Mouse (Mus musculus) induced T-regulatory cell, adult 2 months (primary cell): ENCODE data around the gene Fdxr.
A peak's percentile ranks its signal among the peaks of the same experiment; 100 is the strongest.

Source experiments
- DNase-seq: peaks from one replicate; pipeline ENCODE4 v3.0.0-alpha.2; 2012; ENCODE audit warnings: low read depth

Gene Fdxr

GRCm38 (mm10) chr11:115289885-115290284, 13.0 kb upstream of the Fdxr start:
- no peak for DNase-seq

DNA sequence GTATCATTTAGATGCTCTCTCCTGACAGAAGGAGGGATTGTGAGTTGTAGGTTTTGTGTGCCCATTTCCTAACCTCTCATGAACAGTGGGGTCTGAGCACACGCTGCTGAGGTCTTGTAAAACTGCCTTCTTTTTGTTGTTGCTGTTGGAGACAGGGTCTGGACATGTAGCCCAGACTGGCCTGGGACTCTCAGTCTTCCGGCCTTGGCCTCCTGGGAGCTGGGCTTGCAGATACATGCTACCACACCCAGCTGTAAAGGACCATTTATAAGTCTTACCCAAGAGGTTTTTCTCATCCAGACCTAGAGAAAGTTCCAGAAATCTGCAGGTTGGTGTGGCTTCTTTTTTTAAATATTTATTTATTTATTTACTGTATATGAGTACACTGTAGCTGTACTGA, 11.5 kb upstream of the Fdxr start:
- no peak for DNase-seq

- no peak for DNase-seq
Observed at GRCm38 (mm10) chr11:115287386-115287785, 10.5 kb upstream of the Fdxr start.

GRCm38 (mm10) chr11:115286201-115286993, 9.5 kb upstream of the Fdxr start:
- no peak for DNase-seq

DNA sequence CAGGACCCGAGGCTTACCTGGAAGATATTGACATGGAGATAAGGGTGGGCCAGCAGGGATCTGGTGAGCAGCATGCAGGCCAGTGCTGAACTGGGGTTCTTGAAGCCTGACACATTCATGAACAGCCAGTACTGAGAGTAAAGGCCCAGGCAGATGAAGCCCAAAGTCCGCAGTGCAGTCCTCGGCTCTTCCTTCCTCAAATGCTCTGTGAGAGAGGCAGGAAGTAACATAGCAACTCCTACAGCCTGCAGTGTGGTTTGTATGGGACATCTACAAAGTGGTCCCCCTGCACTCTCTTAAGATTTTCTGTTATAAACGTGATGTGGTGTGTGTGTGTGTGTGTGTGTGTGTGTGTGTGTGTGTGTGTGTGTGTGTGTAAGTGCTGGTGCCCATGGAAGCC, 8.4 kb upstream of the Fdxr start:
- DNase-seq, result no peak

DNA sequence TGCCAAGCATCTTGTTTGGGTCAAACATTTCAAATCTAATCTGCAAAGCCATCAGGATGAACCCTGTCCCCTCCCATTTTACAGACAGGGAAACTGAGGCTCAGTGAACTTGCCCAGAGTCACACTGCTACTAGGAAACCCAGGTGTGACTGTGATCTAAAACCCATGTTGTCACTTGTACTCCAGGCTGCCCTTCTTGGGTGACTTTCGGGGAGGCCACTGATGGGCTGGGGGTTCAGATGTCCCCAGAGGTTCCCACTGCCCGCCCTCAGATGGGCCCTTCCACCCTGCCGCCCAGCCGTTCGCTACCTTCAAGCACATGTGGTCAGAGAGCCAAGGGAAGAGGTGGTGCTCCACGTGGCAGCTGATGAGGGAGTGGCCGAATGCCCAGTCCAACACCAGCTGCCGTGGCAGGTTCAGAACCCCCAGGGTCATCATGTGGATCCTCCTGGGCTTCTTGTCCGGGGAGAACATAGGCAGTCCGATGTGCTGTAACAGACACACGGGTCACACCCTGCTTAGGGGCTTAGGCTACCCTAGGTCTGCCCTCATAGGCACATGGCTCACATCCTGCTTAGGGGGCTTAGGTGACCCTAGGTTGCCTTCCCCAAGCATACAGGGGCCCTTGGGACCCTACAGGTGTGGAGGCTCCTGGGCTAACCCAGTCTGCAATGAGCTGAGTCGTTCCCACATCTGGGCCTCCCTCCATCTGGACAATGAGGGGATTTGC, 7.2 kb upstream of the Fdxr start:
- DNase-seq, result no peak

DNA sequence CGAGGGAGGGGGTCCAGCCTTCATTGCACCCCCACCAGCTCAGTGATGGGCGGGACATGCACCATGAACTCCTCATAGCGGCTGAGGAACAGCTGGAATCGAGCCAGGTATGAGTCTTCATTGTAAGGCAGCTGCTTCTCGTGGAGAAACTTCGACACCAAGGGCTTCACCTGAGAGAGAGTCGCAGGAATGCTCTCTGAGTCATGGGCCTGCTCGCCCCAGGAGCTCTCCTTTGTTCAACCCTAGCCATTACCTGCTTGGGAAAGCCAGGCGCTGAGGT, 6.6 kb upstream of the Fdxr start:
- no peak for DNase-seq

GRCm38 (mm10) chr11:115282723-115283485, 6.1 kb upstream of the Fdxr start:
- DNase-seq, result no peak

GRCm38 (mm10) chr11:115282295-115282694, 5.4 kb upstream of the Fdxr start:
- DNase-seq, result no peak

DNA sequence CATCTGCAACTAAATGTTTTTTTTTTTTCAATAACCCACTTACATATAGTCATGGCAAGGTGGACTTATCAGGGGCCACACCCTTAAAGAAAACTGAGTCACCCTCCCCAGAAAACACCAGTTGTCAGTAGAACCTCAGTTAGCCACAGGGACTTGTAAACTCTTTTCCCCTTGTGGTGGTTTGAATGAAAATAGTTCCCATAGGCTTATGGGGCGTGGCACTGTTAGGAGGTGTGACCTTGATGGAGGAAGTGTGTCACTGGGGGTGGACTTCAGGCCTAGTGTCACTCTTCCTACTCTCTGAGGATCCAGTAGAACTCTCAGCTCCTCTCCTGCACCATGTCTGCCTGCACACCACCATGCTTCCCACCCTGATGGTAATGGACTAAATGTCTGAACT, 2.9 kb upstream of the Fdxr start:
- peak; percentile 37 for DNase-seq

DNA sequence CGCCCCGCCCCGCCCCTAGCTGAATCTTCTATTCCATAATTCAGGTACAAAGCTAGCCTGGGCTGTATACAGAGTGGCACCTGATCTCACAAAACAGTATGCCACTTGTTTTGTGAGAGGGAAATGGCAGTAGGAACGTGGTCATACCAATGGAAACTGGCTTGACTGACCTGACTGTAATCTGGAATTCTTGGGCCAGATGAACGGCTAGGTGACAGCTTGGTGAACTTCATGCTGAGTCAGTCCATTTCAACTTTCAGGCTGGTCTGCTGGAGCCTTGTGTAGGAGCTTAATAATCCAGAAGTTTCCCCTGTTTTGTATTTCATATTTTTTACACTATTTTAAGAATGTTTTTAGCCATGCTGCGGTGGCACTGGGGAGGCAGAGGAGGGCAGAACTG, 1.3 kb upstream of the Fdxr start:
- DNase-seq, result no peak

GRCm38 (mm10) chr11:115277604-115277975, 740 bp upstream of the Fdxr start:
- DNase-seq, result no peak

DNA sequence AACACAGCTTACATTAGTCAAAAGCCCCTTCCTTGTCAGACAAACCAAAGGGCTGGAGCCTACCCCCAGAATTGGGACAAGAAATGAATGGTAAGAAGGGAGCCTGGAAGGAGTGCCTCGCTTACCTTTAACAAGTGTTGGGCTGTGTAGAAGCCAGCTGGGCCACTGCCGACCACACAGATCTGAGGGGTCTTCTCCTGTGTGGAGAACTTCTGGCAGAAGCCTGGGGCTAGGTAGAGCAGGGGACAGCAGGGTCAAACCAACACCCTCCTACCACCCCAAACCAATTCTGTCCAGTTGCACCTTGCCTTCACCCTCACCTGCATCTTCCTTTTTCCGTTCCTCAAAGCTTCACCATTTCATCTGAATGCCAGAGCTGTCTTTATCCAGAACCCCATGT, 896 bp downstream of the Fdxr start:
- peak; percentile 33 for DNase-seq

GRCm38 (mm10) chr11:115275509-115275908, 1.3 kb downstream of the Fdxr start:
- peak; percentile 52 for DNase-seq

GRCm38 (mm10) chr11:115274771-115275170, 2.1 kb downstream of the Fdxr start:
- no peak for DNase-seq

DNA sequence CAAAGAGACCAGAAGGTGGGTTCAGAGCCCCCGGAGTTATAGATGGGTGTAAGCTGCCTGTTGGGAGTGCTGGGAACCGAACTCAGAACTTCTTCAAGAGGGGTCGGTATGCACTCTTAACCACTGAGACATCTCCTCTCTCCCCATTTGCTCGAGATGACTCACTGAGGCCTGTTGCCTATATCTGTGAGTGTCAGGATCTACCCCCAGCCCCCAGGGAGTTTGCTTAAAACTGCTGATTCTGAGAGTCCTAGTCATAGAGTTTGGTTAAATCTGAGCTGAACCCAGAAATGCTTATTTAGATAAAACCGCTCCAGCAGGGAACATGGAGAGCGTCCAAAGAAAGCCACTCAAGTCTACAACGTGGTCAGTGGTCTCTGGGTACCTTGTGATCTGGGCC, 2.7 kb downstream of the Fdxr start:
- no peak for DNase-seq

DNA sequence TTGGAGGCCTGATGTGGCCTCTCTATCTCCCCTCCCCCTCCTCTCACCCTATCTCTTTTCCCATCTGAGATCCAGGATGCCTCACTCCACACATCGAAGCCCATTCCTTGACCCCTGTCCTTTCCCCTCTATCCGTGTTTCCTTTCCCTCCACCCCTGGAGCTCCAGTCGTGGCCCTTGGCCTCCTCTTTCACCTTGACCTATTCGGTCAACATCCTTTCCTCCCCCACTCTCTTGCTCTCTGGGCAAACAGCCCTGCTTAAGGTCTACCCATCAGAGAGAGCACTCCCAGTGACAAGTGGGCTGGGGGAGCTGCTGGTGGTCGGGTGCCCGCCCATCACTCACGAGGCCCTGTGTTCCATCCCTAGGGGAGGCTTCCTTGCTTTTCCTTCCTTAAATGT, 3.1 kb downstream of the Fdxr start:
- DNase-seq, result no peak

DNA sequence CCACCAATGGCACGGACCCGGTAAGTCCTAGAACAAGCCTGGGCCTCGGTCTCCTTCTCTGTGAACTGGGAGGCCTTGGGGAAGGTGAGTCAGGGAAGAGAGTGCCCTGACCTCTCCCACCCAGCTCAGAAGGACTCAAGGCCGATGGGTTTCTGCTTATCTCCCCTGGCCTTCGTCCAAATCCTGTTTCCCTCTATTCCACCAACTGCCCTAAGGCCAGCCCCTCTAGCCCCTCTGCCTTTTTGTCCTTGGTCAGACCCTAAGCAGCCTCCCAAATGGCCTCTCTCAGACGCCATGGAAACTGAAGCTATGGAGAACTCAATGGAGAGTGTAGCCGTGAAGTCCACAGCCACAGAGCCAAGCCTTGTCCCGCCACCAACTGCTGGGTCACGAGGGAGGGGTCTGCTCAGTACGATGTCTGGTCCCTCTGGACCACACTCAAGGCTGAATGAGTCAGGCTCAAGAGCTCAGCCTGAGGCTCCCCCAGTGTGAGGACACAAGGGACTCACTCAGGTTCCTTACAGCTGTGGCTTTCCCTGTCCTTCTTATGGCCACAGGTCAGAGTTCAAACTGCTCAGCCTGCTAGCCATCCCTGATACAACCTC, 3.9 kb downstream of the Fdxr start:
- no peak for DNase-seq

GRCm38 (mm10) chr11:115271481-115271880, 5.4 kb downstream of the Fdxr start:
- DNase-seq, result no peak

DNA sequence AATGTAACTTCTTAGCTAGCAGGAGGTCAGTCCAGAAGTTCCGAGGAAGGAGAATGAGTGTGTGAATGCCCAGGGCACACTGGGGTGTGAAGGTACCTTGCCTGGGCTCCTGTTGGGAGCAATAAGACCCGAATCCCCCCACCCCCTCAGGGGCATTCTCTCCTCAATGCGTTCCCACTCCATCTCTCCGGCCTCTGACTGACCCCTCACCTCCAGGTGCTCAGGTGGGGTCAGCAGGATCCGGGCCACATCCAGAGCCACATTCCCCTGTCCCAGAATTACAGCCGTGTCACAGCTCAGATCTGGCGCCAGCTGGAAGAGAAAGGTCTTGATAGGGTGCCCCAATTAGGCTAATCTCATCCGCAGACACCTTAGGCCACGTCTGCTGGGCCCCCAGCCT, 5.8 kb downstream of the Fdxr start:
- no peak for DNase-seq

- peak; percentile 79 for DNase-seq
Observed at GRCm38 (mm10) chr11:115270148-115270861, 6.5 kb downstream of the Fdxr start.
